Mouse (Mus musculus): ENCODE measurements around the gene Mapre3. TPM values are rescaled to one million over a fixed set of nuclear protein-coding genes. Genes with fewer than 3 reads are reported as not detected.

Mapre3 gene
- polyA plus RNA-seq, 1 experiment from 2014 or later, result 20.0 TPM

GRCm38 (mm10) chr5:30907413-30908059, 93.1 kb downstream of the Mapre3 start, which contains the start of gene Ost4:
TSS of gene Ost4 (minus strand) at chr5:30907788.
- under 1% methylated on average over 55 of the region's 58 CpGs for WGBS
- Histone ChIP-seq H3K4me1 (ENCODE audit: control insufficient read depth, insufficient read depth, low read length) (peaks cover 41% of the 10 kb centered on the region), H3K36me3 (ENCODE audit: control insufficient read depth, insufficient read depth, low read length) (no peaks in the 10 kb centered on the region), H3K4me2 (ENCODE audit: low read depth, low read length) (peak within 1 kb of the TSS; percentile 99), H3K4me3 (replicated peaks; ENCODE audit: low read length) (peak within 1 kb of the TSS; percentile 56), H3K27ac (ENCODE audit: low read length) (peak within 1 kb of the TSS; percentile 98), H3K9ac (ENCODE audit: low read length) (peak within 1 kb of the TSS; percentile 75), H3K27me3 (ENCODE audit: control insufficient read depth, insufficient read depth, low read length) (no peaks in the 10 kb centered on the region), H3K9me3 (replicated peaks; ENCODE audit: control insufficient read depth, low read length) (no peaks in the 10 kb centered on the region)
- ATAC-seq (ENCODE audit: insufficient read depth, low FRiP score), result peak; percentile 92

GRCm38 (mm10) chr5:30908426-30909299, 94.2 kb downstream of the Mapre3 start:
- Histone ChIP-seq H3K27me3 (ENCODE audit: control insufficient read depth, insufficient read depth, low read length) (no peaks in the 10 kb centered on the region), H3K9me3 (replicated peaks; ENCODE audit: control insufficient read depth, low read length) (no peaks in the 10 kb centered on the region), H3K36me3 (ENCODE audit: control insufficient read depth, insufficient read depth, low read length) (no peaks in the 10 kb centered on the region), H3K27ac (ENCODE audit: low read length) (peak overlapping the region; percentile 98), H3K4me3 (replicated peaks; ENCODE audit: low read length) (peak overlapping the region; percentile 56), H3K9ac (ENCODE audit: low read length) (peak overlapping the region; percentile 75), H3K4me2 (ENCODE audit: low read depth, low read length) (peak overlapping the region; percentile 72), H3K4me1 (ENCODE audit: control insufficient read depth, insufficient read depth, low read length) (peaks cover 46% of the 10 kb centered on the region)
- 28% methylated on average over 13 of the region's 13 CpGs for WGBS
- ATAC-seq (ENCODE audit: insufficient read depth, low FRiP score), result peak; percentile 78

- ATAC-seq (ENCODE audit: insufficient read depth, low FRiP score), result no peak
- H3K4me3 ChIP-seq (replicated peaks; ENCODE audit: low read length), result no peak overlapping the region
- H3K9me3 ChIP-seq (replicated peaks; ENCODE audit: control insufficient read depth, low read length), result no peaks in the 10 kb centered on the region
- H3K27me3 ChIP-seq (ENCODE audit: control insufficient read depth, insufficient read depth, low read length), result no peaks in the 10 kb centered on the region
- no peaks in the 10 kb centered on the region for H3K36me3 ChIP-seq (ENCODE audit: control insufficient read depth, insufficient read depth, low read length)
- H3K4me2 ChIP-seq (ENCODE audit: low read depth, low read length), result peak overlapping the region; percentile 72
- peak overlapping the region; percentile 75; the same call in 1 of the 2 replicates for H3K9ac ChIP-seq (ENCODE audit: low read length)
- H3K27ac ChIP-seq (ENCODE audit: low read length), result peak overlapping the region; percentile 98
- 20% methylated on average over 7 of the region's 7 CpGs for WGBS
- H3K4me1 ChIP-seq (ENCODE audit: control insufficient read depth, insufficient read depth, low read length), result peaks cover 46% of the 10 kb centered on the region
Measured at GRCm38 (mm10) chr5:30909300-30909659, 94.8 kb downstream of the Mapre3 start.

- WGBS, result 80% methylated on average over 7 of the region's 7 CpGs
- H3K27me3 ChIP-seq (ENCODE audit: control insufficient read depth, insufficient read depth, low read length), result no peaks in the 10 kb centered on the region
- H3K9ac ChIP-seq (ENCODE audit: low read length), result no peak overlapping the region
- H3K36me3 ChIP-seq (ENCODE audit: control insufficient read depth, insufficient read depth, low read length), result no peaks in the 10 kb centered on the region
- H3K9me3 ChIP-seq (replicated peaks; ENCODE audit: control insufficient read depth, low read length), result no peaks in the 10 kb centered on the region
- peak overlapping the region; percentile 98 for H3K27ac ChIP-seq (ENCODE audit: low read length)
- H3K4me3 ChIP-seq (replicated peaks; ENCODE audit: low read length), result no peak overlapping the region
- ATAC-seq (ENCODE audit: insufficient read depth, low FRiP score), result no peak
- H3K4me2 ChIP-seq (ENCODE audit: low read depth, low read length), result no peak overlapping the region
- H3K4me1 ChIP-seq (ENCODE audit: control insufficient read depth, insufficient read depth, low read length), result peaks cover 46% of the 10 kb centered on the region
Measured at GRCm38 (mm10) chr5:30909863-30910262, 95.4 kb downstream of the Mapre3 start.

- ATAC-seq (ENCODE audit: insufficient read depth, low FRiP score), result no peak
- H3K9ac ChIP-seq (ENCODE audit: low read length), result no peak overlapping the region
- peak overlapping the region; percentile 98 for H3K27ac ChIP-seq (ENCODE audit: low read length)
- H3K27me3 ChIP-seq (ENCODE audit: control insufficient read depth, insufficient read depth, low read length), result no peaks in the 10 kb centered on the region
- H3K9me3 ChIP-seq (replicated peaks; ENCODE audit: control insufficient read depth, low read length), result no peaks in the 10 kb centered on the region
- no peak overlapping the region for H3K4me3 ChIP-seq (replicated peaks; ENCODE audit: low read length)
- H3K4me2 ChIP-seq (ENCODE audit: low read depth, low read length), result no peak overlapping the region
- no peaks in the 10 kb centered on the region for H3K36me3 ChIP-seq (ENCODE audit: control insufficient read depth, insufficient read depth, low read length)
- peaks cover 43% of the 10 kb centered on the region for H3K4me1 ChIP-seq (ENCODE audit: control insufficient read depth, insufficient read depth, low read length)
Measured at GRCm38 (mm10) chr5:30910481-30910880, 96.0 kb downstream of the Mapre3 start.

GRCm38 (mm10) chr5:30912156-30912555, 97.7 kb downstream of the Mapre3 start:
- H3K27ac ChIP-seq (ENCODE audit: low read length), result peak overlapping the region; percentile 98
- no peaks in the 10 kb centered on the region for H3K36me3 ChIP-seq (ENCODE audit: control insufficient read depth, insufficient read depth, low read length)
- H3K9ac ChIP-seq (ENCODE audit: low read length), result peak overlapping the region; percentile 74; the same call in 1 of the 2 replicates
- peaks cover 46% of the 10 kb centered on the region for H3K4me1 ChIP-seq (ENCODE audit: control insufficient read depth, insufficient read depth, low read length)
- no peak overlapping the region for H3K4me3 ChIP-seq (replicated peaks; ENCODE audit: low read length)
- H3K27me3 ChIP-seq (ENCODE audit: control insufficient read depth, insufficient read depth, low read length), result no peaks in the 10 kb centered on the region
- no peaks in the 10 kb centered on the region for H3K9me3 ChIP-seq (replicated peaks; ENCODE audit: control insufficient read depth, low read length)
- H3K4me2 ChIP-seq (ENCODE audit: low read depth, low read length), result peak overlapping the region; percentile 30; the same call in 1 of the 2 replicates
- WGBS, result 51% methylated on average over 5 of the region's 5 CpGs
- no peak for ATAC-seq (ENCODE audit: insufficient read depth, low FRiP score)

- H3K4me2 ChIP-seq (ENCODE audit: low read depth, low read length), result peak within 1 kb of the TSS; percentile 75
- peak within 1 kb of the TSS; percentile 74 for H3K9ac ChIP-seq (ENCODE audit: low read length)
- H3K27me3 ChIP-seq (ENCODE audit: control insufficient read depth, insufficient read depth, low read length), result no peaks in the 10 kb centered on the region
- peak; percentile 85 for ATAC-seq (ENCODE audit: insufficient read depth, low FRiP score)
- H3K4me3 ChIP-seq (replicated peaks; ENCODE audit: low read length), result peak within 1 kb of the TSS; percentile 55
- peaks cover 46% of the 10 kb centered on the region for H3K4me1 ChIP-seq (ENCODE audit: control insufficient read depth, insufficient read depth, low read length)
- no peaks in the 10 kb centered on the region for H3K9me3 ChIP-seq (replicated peaks; ENCODE audit: control insufficient read depth, low read length)
- 23% methylated on average over 13 of the region's 13 CpGs for WGBS
- H3K36me3 ChIP-seq (ENCODE audit: control insufficient read depth, insufficient read depth, low read length), result no peaks in the 10 kb centered on the region
- peak within 1 kb of the TSS; percentile 98 for H3K27ac ChIP-seq (ENCODE audit: low read length)
Measured at GRCm38 (mm10) chr5:30913060-30913841, 98.8 kb downstream of the Mapre3 start, which contains the start of gene Emilin1. TSS of gene Emilin1 (plus strand) at chr5:30913402.

GRCm38 (mm10) chr5:30914101-30914635, 99.7 kb downstream of the Mapre3 start:
- peak overlapping the region; percentile 75 for H3K4me2 ChIP-seq (ENCODE audit: low read depth, low read length)
- 38% methylated on average over 7 of the region's 7 CpGs for WGBS
- peak overlapping the region; percentile 74 for H3K9ac ChIP-seq (ENCODE audit: low read length)
- H3K4me3 ChIP-seq (replicated peaks; ENCODE audit: low read length), result peak overlapping the region; percentile 55
- peaks cover 9% of the 10 kb centered on the region for H3K36me3 ChIP-seq (ENCODE audit: control insufficient read depth, insufficient read depth, low read length)
- peaks cover 38% of the 10 kb centered on the region for H3K4me1 ChIP-seq (ENCODE audit: control insufficient read depth, insufficient read depth, low read length)
- no peaks in the 10 kb centered on the region for H3K9me3 ChIP-seq (replicated peaks; ENCODE audit: control insufficient read depth, low read length)
- no peak for ATAC-seq (ENCODE audit: insufficient read depth, low FRiP score)
- H3K27ac ChIP-seq (ENCODE audit: low read length), result peak overlapping the region; percentile 98
- no peaks in the 10 kb centered on the region for H3K27me3 ChIP-seq (ENCODE audit: control insufficient read depth, insufficient read depth, low read length)
